Mouse (Mus musculus) right cerebral cortex, adult 2 months (tissue): ENCODE results near the gene Zmym1.
"Not testable (repeated sequence)": the region's sequence is repeated elsewhere in the genome, so short reads cannot be mapped to it uniquely, and the experiment has no call there.

Experiments
- DNase-seq, 2 experiments: peaks; one replicate each; pipeline ENCODE4 v3.0.0; 2021 to 2022; ENCODE audit warnings: low spot score in 2 of 2

The Zmym1 gene

GRCm38 (mm10) chr4:127060585-127061290, at the start of gene Zmym1:
Gene Zmym1 (minus strand): TSS chr4:127061152.
- peak; percentile 90 for DNase-seq

GRCm38 (mm10) chr4:127110570-127110969, 49.6 kb upstream of the Zmym1 start:
- DNase-seq: no peak

DNA sequence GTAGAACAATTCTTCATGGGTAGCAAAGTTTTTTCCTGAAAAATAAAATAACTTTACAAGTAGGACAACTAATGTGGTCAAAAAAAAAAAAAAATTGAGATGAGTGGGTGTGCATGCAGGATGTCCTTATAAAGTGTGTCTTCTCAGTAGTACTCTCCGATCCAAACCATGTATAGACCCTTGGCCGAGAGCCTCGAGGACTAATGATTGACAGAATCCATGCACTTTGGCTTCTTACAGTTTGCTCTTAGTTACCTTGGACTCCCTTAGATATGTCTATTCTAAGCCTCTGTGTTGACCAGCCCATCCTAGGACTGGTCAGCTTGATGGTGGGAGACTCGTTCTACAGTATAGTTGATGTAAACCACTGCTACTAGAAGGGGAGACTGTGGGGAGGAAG, 46.6 kb upstream of the Zmym1 start:
- no peak for DNase-seq

- not testable (repeated sequence) for DNase-seq
Measured at GRCm38 (mm10) chr4:127099552-127099951, 38.6 kb upstream of the Zmym1 start.

GRCm38 (mm10) chr4:127095090-127095489, 34.1 kb upstream of the Zmym1 start:
- DNase-seq: no peak

DNA sequence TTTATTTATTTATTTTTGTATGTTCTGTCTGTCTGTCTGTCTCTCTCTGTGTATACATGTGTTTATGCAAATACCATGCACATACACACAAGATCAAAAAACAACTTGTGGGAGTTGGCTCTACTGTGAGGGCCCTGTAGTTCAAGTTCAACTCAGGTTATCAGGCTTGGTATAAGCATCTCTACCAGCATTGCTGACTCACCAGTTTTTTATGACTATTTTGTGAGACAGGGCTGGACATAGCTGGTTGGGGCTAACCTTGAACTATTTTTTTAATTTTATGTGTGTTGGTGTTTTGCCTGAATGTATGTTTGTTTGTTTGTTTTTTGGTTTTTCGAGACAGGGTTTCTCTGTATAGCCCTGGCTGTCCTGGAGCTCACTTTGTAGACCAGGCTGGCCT, 30.2 kb upstream of the Zmym1 start:
- DNase-seq: no peak

GRCm38 (mm10) chr4:127085761-127086160, 24.8 kb upstream of the Zmym1 start:
- no peak for DNase-seq

GRCm38 (mm10) chr4:127083131-127083530, 22.2 kb upstream of the Zmym1 start:
- DNase-seq: no peak

DNA sequence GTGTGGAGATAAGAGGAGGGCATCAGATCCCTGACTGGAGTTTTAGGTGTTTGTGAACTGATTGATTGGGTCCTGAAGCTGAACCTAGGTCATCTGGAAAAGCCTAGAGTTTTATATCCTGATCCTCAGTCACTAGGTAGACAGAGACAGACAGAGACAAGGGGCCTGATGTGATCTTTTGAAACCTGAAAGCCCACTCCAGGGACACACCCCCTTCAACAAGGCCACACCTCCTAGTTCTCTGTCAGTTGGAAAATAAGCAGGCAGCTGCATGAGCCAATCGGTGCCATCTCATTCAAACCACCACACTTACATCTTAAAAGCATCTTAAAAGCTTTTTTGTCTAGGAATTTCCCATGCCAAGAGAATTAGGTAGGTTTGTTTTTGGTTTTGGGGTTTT, 19.9 kb upstream of the Zmym1 start:
- no peak for DNase-seq

- DNase-seq: peak; percentile 94 to 97
Measured at GRCm38 (mm10) chr4:127076875-127077548, 16.1 kb upstream of the Zmym1 start, which contains the start of gene Zmym6. Gene Zmym6 (plus strand): TSS chr4:127077383.

GRCm38 (mm10) chr4:127074915-127075314, 14.0 kb upstream of the Zmym1 start:
- DNase-seq: no peak

DNA sequence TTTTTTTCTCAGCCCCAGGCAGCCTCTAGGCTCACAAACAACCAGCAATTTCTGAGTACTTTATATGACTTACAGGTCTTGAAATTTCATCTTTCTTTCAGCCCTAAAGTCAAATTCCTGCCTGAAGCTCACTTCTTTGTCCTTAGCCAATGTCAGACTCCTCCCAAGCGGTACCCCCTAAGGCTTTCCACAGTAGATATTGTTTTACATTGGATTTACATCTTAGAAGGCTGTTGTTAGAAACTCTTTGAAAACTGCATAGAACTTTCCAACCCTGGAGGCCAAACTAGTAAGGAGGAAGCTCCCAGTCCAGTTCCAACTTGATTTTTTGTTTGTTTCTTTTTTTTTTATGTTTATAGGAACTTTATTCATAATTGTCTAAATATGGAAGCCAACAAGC, 3.1 kb upstream of the Zmym1 start:
- DNase-seq: no peak

DNA sequence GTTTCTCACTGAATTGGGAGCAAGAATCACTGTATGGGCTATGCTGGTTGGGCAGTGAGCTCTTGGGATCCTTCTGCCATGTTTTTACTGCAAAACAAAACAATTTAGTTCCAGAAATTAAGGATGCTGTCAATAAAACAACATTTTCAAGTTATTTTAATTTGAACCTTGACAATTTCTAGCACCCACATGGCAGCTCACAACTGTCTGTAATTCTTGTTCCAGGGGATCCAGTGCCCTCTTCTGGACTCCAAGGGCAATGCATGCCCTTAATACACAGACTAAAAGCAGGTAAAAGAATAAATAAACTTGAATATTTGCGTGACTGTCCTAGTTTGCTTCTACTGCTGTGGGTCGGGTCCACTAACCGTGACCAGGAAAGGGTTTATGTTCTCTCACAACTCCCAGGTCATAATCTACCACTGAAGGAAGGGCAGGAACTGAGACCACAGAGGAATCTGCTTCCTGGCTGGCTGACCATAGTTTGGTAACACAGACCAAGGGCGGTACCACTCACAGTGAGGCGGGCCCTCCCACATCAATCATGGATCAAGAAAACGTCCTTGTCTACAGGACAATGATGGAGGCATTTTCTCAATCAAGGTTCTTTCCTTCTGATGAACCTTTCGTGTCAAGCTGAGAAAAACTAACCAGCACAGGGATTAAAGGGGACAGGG, 6.3 kb downstream of the Zmym1 start:
- DNase-seq: no peak

DNA sequence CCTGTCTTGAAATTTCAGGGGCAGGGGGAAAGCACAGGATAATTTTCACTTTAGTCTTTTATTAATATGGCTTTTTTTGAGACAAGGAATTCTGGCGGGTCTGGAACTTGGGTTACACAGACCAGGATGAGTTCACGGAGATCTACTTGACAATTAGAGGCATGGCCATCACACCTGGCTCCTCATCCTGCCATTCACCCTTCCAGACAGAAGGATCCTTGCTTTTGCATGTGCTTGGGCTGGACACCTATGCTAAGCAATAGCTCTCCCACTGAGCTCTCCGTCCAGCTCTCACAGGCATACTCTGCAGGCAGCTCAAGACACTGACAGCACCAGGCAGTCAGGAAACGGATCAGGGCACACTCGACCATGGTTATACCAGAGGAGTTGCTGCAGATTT, 7.9 kb downstream of the Zmym1 start:
- no peak for DNase-seq

DNA sequence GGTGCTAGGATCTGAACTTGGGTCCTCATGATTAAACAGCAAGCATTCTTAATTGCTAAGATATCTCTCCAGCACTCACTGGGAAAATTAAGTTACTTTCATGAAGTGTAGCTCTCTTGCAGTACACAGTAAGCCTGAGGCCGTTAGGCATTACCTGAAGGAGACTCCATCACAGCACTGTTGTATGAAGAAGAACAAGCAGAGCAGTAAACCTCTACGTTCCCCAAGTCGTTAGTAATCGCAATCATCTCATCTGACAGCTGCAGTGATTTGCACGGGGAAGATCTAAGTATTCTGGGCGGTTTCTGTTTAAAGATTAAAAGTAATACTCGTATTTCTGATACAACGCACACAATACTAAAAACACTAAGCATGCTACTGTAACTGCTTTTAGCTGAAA, 9.8 kb downstream of the Zmym1 start:
- DNase-seq: no peak

DNA sequence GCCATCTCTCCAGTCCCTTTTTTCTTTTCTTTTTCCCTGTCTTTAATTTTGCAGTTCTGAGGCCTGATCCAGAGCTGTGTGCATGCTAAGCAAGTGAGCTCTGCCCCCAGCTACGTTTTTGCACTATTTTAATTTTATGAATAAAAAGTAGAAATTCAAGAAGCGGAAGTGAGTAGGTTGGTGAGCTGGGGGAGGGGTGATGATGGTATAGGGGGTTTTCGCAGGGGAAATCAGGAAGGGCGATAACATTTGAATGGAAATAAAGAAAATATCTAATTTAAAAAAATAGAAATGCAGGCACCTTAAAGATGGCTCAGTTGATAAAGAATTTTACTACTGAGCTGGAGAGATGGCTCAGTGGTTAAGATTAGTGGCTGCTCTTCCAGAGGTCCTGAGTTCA, 17.4 kb downstream of the Zmym1 start:
- no peak for DNase-seq

DNA sequence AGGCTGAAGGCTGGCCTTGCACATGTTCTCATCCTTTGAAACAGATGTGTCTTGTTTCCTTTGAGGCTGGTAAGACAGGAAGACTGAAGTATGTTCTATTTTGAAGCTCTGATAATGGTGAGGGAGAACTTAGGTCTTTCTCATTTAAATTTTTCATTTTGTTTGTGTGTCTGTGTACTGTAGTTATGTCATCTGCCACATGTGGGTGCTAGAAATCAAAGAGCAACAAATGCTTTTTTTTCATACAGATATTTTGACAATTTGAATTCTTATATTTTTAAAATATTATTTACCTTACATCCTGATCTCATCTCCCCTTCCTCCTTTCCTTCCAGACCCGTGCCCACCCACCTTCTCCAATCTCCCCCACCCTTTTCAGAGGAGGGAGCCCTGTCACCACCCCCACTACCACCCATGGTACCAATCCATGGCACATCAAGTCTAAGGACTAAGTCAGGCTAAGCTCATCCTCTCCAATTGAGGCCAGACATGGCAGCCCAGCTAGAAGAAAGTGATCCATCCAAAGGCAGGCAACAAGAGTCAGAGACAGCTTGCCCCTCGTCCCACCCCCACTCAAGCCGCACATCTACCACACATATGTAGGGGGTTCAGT, 21.0 kb downstream of the Zmym1 start:
- DNase-seq: no peak

GRCm38 (mm10) chr4:127038828-127039349, 22.1 kb downstream of the Zmym1 start:
- DNase-seq: no peak

DNA sequence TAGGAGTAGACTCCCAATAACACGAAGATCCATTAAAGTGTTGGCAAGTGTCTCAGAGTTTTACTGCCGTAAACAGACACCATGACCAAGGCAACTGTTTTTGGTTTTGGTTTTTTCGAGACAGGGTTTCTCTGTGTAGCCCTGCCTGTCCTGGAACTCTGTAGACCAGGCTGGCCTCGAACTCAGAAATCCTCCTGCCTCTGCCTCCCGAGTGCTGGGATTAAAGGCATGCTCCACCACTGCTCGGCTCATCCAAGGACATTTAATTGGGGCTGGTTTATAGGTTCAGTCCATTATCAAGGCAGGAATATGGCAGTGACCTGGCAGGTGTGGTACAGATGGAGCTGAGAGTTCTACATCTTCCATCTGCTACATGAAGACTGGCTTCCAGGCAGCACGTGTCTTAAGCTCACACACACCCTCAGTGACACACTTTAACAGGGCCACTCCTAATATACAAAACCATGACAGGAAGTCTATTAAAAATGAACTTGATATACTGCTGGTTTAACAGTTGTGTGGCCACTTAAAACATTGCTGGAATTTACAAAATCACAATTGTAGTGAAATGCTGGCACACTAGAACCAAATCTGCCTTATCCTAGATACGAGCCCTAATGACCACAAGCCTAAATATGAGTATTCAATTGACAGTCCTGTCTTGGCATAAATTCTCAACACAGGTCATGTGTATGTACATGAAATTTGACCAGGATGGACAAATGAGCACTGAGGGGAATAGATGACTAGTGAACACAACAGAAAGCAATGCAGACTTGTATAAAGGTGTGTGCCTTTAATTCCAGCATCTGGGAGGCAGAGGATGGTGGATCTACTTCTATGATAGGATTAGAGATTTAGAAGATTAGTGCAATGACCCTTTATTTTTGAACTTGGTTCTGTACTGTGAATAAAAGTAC, 22.8 kb downstream of the Zmym1 start:
- DNase-seq: no peak

GRCm38 (mm10) chr4:127037158-127037557, 23.8 kb downstream of the Zmym1 start:
- no peak for DNase-seq
